In genomic region chr5:65960597-65960950, GRCm38 (mm10) we compare ENCODE assay signal across 24 mouse cellular contexts. TPM values are rescaled to one million over a fixed set of nuclear protein-coding genes. Genes with fewer than 3 reads are reported as not detected.
DNase-seq lines count a peak whose midpoint lies in the region; ATAC-seq and TF ChIP-seq lines count a peak whose summit lies in the region.
"Had no signal": no experiment of that assay in that cellular context is flagged by ENCODE, and none has a peak within 500 bp of the region (broad histone marks: within the 10 kb centered on the region; RNA-seq: fewer than 3 reads in every experiment).

No protein-coding gene starts in this region.

- H3K36me3 ChIP-seq in E14TG2a.4 (ENCODE audit: insufficient read depth, low read length), result no peaks in the 10 kb centered on the region
- H3K36me3 ChIP-seq in ES-Bruce4 (ENCODE audit: control insufficient read depth, insufficient read depth, low read length, poor library complexity, severe bottlenecking), result no peaks in the 10 kb centered on the region
- H3K36me3 ChIP-seq in midbrain, embryonic 16.5 days (ENCODE audit: control insufficient read depth, insufficient read depth, low read length), result no peaks in the 10 kb centered on the region
- H3K36me3 ChIP-seq: embryonic facial prominence, embryonic 15.5 days; forebrain, embryonic 10.5 days; hindbrain, embryonic 15.5 days had no signal

- H3K4me3 ChIP-seq in E14TG2a.4 (replicated peaks; ENCODE audit: low read length) (peak overlapping the region; percentile 57), ES-Bruce4 (ENCODE audit: low read depth, low read length) (peak overlapping the region; percentile 8; the same call in 1 of the 2 replicates)
- no peak overlapping the region for H3K4me3 ChIP-seq in midbrain, embryonic 16.5 days (ENCODE audit: low read depth, low read length)
- H3K4me3 ChIP-seq: embryonic facial prominence, embryonic 15.5 days; erythroblast, embryonic 14.5 days; forebrain, embryonic 10.5 days; hindbrain, embryonic 15.5 days had no signal

- intact Hi-C loops in heart, postnatal 25 days (cut with DNase I), result no loop called here
- intact Hi-C loops in gastrocnemius, postnatal 14 days (cut with DNase I; ENCODE audit: low total_unique reads), result no loop called here

- H3K4me2 ChIP-seq in midbrain, embryonic 16.5 days (ENCODE audit: low read length), result no peak overlapping the region
- H3K4me2 ChIP-seq: embryonic facial prominence, embryonic 15.5 days; heart, embryonic 11.5 days; hindbrain, embryonic 15.5 days had no signal

- H3K27me3 ChIP-seq in E14TG2a.4 (ENCODE audit: insufficient read depth, low read length), result no peaks in the 10 kb centered on the region
- H3K27me3 ChIP-seq in ES-Bruce4 (ENCODE audit: control insufficient read depth, insufficient read depth, low read length, poor library complexity, severe bottlenecking), result no peaks in the 10 kb centered on the region
- no peaks in the 10 kb centered on the region for H3K27me3 ChIP-seq in midbrain, embryonic 16.5 days (ENCODE audit: control insufficient read depth, insufficient read depth, low read depth, low read length)
- H3K27me3 ChIP-seq: embryonic facial prominence, embryonic 15.5 days; hindbrain, embryonic 15.5 days had no signal

- TF ChIP-seq EP300 in ES-Bruce4 (IDR thresholded peaks at IDR 0.05; ENCODE audit: insufficient read depth, low read depth, low read length), result no peak

- TF ChIP-seq POLR2A in ES-Bruce4 (IDR thresholded peaks at IDR 0.05; ENCODE audit: insufficient read depth, low read length), result no peak

- H3K9me3 ChIP-seq in E14TG2a.4 (ENCODE audit: low read length) (no peaks in the 10 kb centered on the region), ES-Bruce4 (replicated peaks; ENCODE audit: control insufficient read depth, insufficient read depth, low read length, poor library complexity, severe bottlenecking) (no peaks in the 10 kb centered on the region)
- H3K9me3 ChIP-seq in midbrain, embryonic 16.5 days (replicated peaks; ENCODE audit: control insufficient read depth, low read length, poor library complexity, severe bottlenecking), result no peaks in the 10 kb centered on the region
- H3K9me3 ChIP-seq: embryonic facial prominence, embryonic 15.5 days; forebrain, embryonic 10.5 days; hindbrain, embryonic 15.5 days had no signal

- no peak for ATAC-seq in midbrain, embryonic 16.5 days
- ATAC-seq: forebrain, embryonic 16.5 days; intestine, embryonic 16.5 days had no signal

- WGBS in midbrain, embryonic 16.5 days, result 90% methylated on average over 11 of the region's 11 CpGs

- TF ChIP-seq CTCF in E14TG2a.4 (conservative IDR thresholded peaks at IDR 0.05; ENCODE audit: low read length), result no peak
- no peak for TF ChIP-seq CTCF in ES-Bruce4 (IDR thresholded peaks at IDR 0.05; ENCODE audit: low read depth, low read length)

- H3K27ac ChIP-seq in ES-Bruce4 (ENCODE audit: insufficient read depth, low read length), result peak overlapping the region; percentile 45; the same call in 1 of the 2 replicates
- H3K27ac ChIP-seq in midbrain, embryonic 16.5 days (ENCODE audit: low read length), result no peak overlapping the region
- H3K27ac ChIP-seq: embryonic facial prominence, embryonic 15.5 days; forebrain, embryonic 10.5 days; hindbrain, embryonic 15.5 days had no signal

- peak overlapping the region; percentile 20 for H3K9ac ChIP-seq in ES-Bruce4 (ENCODE audit: low read depth, poor library complexity, severe bottlenecking)
- H3K9ac ChIP-seq in midbrain, embryonic 16.5 days (ENCODE audit: low read depth, low read length), result no peak overlapping the region
- H3K9ac ChIP-seq: embryonic facial prominence, embryonic 15.5 days; hindbrain, embryonic 15.5 days had no signal

- H3K4me1 ChIP-seq in E14TG2a.4 (replicated peaks; ENCODE audit: low read depth, low read length), result peaks cover 41% of the 10 kb centered on the region
- H3K4me1 ChIP-seq in ES-Bruce4 (ENCODE audit: control insufficient read depth, insufficient read depth, low read length), result no peaks in the 10 kb centered on the region
- H3K4me1 ChIP-seq in midbrain, embryonic 16.5 days (ENCODE audit: control insufficient read depth, insufficient read depth, low read length), result 0 out of 2 replicates have a peak, but pooled peaks cover 2% of the 10 kb centered on the region
- H3K4me1 ChIP-seq: embryonic facial prominence, embryonic 15.5 days had no signal

- DNase-seq in heart, adult 18-20 months, result peak; percentile 6 to 8
- DNase-seq in heart, postnatal 25 days (ENCODE audit: low spot score), result no peak
- DNase-seq in gastrocnemius, postnatal 14 days, result peak; percentile 46
- no peak for DNase-seq in ovary, postnatal 10 days (ENCODE audit: low spot score)
- DNase-seq: adrenal gland, adult 8-10 months; adrenal gland, postnatal 36 days; cerebellum, adult 2 months; cerebellum, postnatal 14 days; embryo, embryonic 11 days; heart, postnatal 36 days; kidney, adult 2 months had no signal

RNA-seq across cellular contexts. Expression of gene Chrna9, which starts 25.9 kb away (rescaled TPM):
- total RNA-seq in heart, adult 18-20 months (2021), result not detected
- under 1 TPM in 1 of 2 experiments, not detected in 1; 0.22 TPM for total RNA-seq in heart, postnatal 25 days (2021)
- 3.9 and 5.6 TPM in 2 replicates for polyA plus RNA-seq in ES-Bruce4 (2011; ENCODE audit: insufficient read depth, insufficient read length, low read depth, missing spikeins)
- 1 to 10 TPM; 3.9 to 6.8 TPM for total RNA-seq in gastrocnemius, postnatal 14 days (2021)
- not detected in 2 replicates for polyA plus RNA-seq in midbrain, embryonic 16.5 days (2015; fragmentation: Nextera tagmentation; extraction: Ambion mirVana)
- total RNA-seq: adrenal gland, adult 8-10 months; adrenal gland, postnatal 36 days; common myeloid progenitor, adult 5-6 weeks; heart, postnatal 36 days had no signal
- polyA plus RNA-seq: cerebellum, adult 2 months; embryonic facial prominence, embryonic 15.5 days; erythroblast, embryonic 14.5 days; forebrain, embryonic 10.5 days; forebrain, embryonic 16.5 days; frontal cortex, adult 2 months; heart, embryonic 11.5 days; hindbrain, embryonic 15.5 days; intestine, embryonic 16.5 days; kidney, adult 2 months had no signal

RNA-seq across cellular contexts. Expression of gene 9130230L23Rik, which starts 43.5 kb away (rescaled TPM):
- not detected for total RNA-seq in heart, adult 18-20 months (2021)
- not detected for total RNA-seq in heart, postnatal 25 days (2021)
- polyA plus RNA-seq in ES-Bruce4 (2011; ENCODE audit: insufficient read depth, insufficient read length, low read depth, missing spikeins), result 0.67 and 2.3 TPM in 2 replicates
- under 1 TPM; 0.21 to 0.22 TPM for total RNA-seq in gastrocnemius, postnatal 14 days (2021)
- polyA plus RNA-seq in midbrain, embryonic 16.5 days (2015; fragmentation: Nextera tagmentation; extraction: Ambion mirVana), result not detected in 2 replicates
- total RNA-seq: heart, postnatal 36 days had no signal
- polyA plus RNA-seq: cerebellum, adult 2 months; embryonic facial prominence, embryonic 11.5 days; erythroblast, embryonic 14.5 days; forebrain, embryonic 10.5 days; forebrain, embryonic 16.5 days; frontal cortex, adult 2 months; hindbrain, embryonic 15.5 days had no signal

Comparison
In these comparisons a context has a peak if more than half of its experiments do, and no peak if none do; other contexts are left out.
1. DNase-seq: peak in heart, adult 18-20 months (2 of 2) and gastrocnemius, postnatal 14 days (single experiment); none in heart, postnatal 25 days (single experiment) and ovary, postnatal 10 days (single experiment).